Mouse (Mus musculus) liver, embryonic 15.5 days (tissue): ENCODE data around the gene Vipr1. TPM values are rescaled to one million over a fixed set of nuclear protein-coding genes. Genes with fewer than 3 reads are reported as not detected.

Source experiments
- ATAC-seq: fragments of 200-750 bp; cut with Nextera tagmentation; 2 replicates; pipeline ENCODE4 v1.8.0; 2017; ENCODE audit warnings: moderate number of reproducible peaks, mild to moderate bottlenecking, moderate library complexity; ENCODE audit not compliant: insufficient read depth
- H3K27ac ChIP-seq: fragments of 300-500 bp; sonication (generic); replicated peaks from 2 replicates; pipeline ENCODE4 v1.5.1; 2015; ENCODE audit warnings: mild to moderate bottlenecking, inconsistent platforms
- H3K27me3 ChIP-seq: fragments of 300-500 bp; sonication (generic); 2 replicates; pipeline ENCODE4 v1.6.1; 2015; ENCODE audit warnings: mild to moderate bottlenecking, inconsistent platforms
- H3K36me3 ChIP-seq: fragments of 300-500 bp; sonication (generic); replicated peaks from 2 replicates; pipeline ENCODE4 v1.6.1; 2015; ENCODE audit warnings: moderate library complexity, mild to moderate bottlenecking, inconsistent platforms
- H3K4me1 ChIP-seq: fragments of 300-500 bp; sonication (generic); replicated peaks from 2 replicates; pipeline ENCODE4 v1.6.1; 2015; ENCODE audit warnings: inconsistent platforms
- H3K4me2 ChIP-seq: fragments of 300-500 bp; sonication (generic); 2 replicates; pipeline ENCODE4 v1.6.1; 2015; ENCODE audit warnings: moderate library complexity, mild to moderate bottlenecking, inconsistent platforms
- H3K4me3 ChIP-seq: fragments of 300-500 bp; sonication (generic); replicated peaks from 2 replicates; pipeline ENCODE4 v1.5.1; 2015; ENCODE audit warnings: mild to moderate bottlenecking, inconsistent platforms
- H3K9ac ChIP-seq: fragments of 300-500 bp; sonication (generic); 2 replicates; pipeline ENCODE4 v1.6.1; 2015; ENCODE audit warnings: moderate library complexity, mild to moderate bottlenecking, inconsistent platforms
- H3K9me3 ChIP-seq: fragments of 300-500 bp; sonication (generic); replicated peaks from 2 replicates; pipeline ENCODE4 v1.6.1; 2016; ENCODE audit warnings: inconsistent platforms
- WGBS: fragments of 180-500 bp; shearing (Covaris S2); methylation state at CpG from one replicate; pipeline ENCODE4 v1.1.7; 2015; ENCODE audit warnings: mixed read lengths; ENCODE audit not compliant: insufficient replicate concordance; 5-methylcytosine and 5-hydroxymethylcytosine counted together
- polyA plus RNA-seq: library from polyadenylated mRNA; unstranded; fragments of >200 nt; fragmentation: Nextera tagmentation; extraction: Ambion mirVana; gene quantifications from 2 replicates; pipeline ENCODE4 v1.2.1, GENCODE M21; 2015

Vipr1 gene
- polyA plus RNA-seq, 1 experiment from 2014 or later: 0.69 TPM

GRCm38 (mm10) chr9:121719347-121720331 lies 77.1 kb downstream of the Vipr1 start:
- H3K4me1 ChIP-seq: peaks cover 34% of the 10 kb centered on the region
- H3K36me3 ChIP-seq: 0 out of 2 replicates have a peak, but pooled peaks cover 3% of the 10 kb centered on the region
- WGBS: under 1% methylated on average over 86 of the region's 87 CpGs
- H3K9ac ChIP-seq: peak overlapping the region; percentile 96
- H3K4me3 ChIP-seq: peak overlapping the region; percentile 95
- H3K9me3 ChIP-seq: no peaks in the 10 kb centered on the region
- H3K4me2 ChIP-seq: peak overlapping the region; percentile 90
- H3K27ac ChIP-seq: peak overlapping the region; percentile 98
- H3K27me3 ChIP-seq: no peaks in the 10 kb centered on the region
- ATAC-seq: peak; percentile 53

Other genes with a start within 250 kb of the Vipr1 start
- gene Cck, start 147.0 kb upstream of the Vipr1 start, polyA plus RNA-seq: 0.17 and 0.32 TPM in 2 replicates
- 0.20 TPM in 1 of 2 replicates, not detected in the other for gene Lyzl4, start 620 bp upstream of the Vipr1 start, polyA plus RNA-seq
- gene Sec22c, start 62.8 kb downstream of the Vipr1 start, polyA plus RNA-seq: 3.3 and 3.6 TPM in 2 replicates
- gene Ss18l2, start 67.6 kb downstream of the Vipr1 start, polyA plus RNA-seq: 55.3 TPM in 2 replicates
- gene Nktr, start 76.5 kb downstream of the Vipr1 start, polyA plus RNA-seq: 23.0 and 25.2 TPM in 2 replicates
- 1.6 and 2.0 TPM in 2 replicates for gene Zfp651, start 116.6 kb downstream of the Vipr1 start, polyA plus RNA-seq
- 0.67 and 0.98 TPM in 2 replicates for gene Klhl40, start 134.9 kb downstream of the Vipr1 start, polyA plus RNA-seq
- gene Hhatl, start 149.8 kb downstream of the Vipr1 start, polyA plus RNA-seq: 0.18 TPM in 2 replicates
- not detected in 2 replicates for gene Ccdc13, start 196.7 kb downstream of the Vipr1 start, polyA plus RNA-seq
- 96.2 and 102 TPM in 2 replicates for gene Higd1a, start 215.6 kb downstream of the Vipr1 start, polyA plus RNA-seq